Mouse (Mus musculus) forebrain, embryonic 12.5 days (tissue): ENCODE data around the gene Ntn4. TPM values are rescaled to one million over a fixed set of nuclear protein-coding genes. Genes with fewer than 3 reads are reported as not detected.

Experiments used
- ATAC-seq: fragments of 200-750 bp; cut with Nextera tagmentation; 2 replicates; pipeline ENCODE4 v1.8.0; 2017; ENCODE audit warnings: moderate TSS enrichment; ENCODE audit not compliant: low FRiP score
- H3K27ac ChIP-seq: fragments of 300-500 bp; sonication (generic); 2 replicates; pipeline ENCODE4 v1.5.1; 2016; ENCODE audit warnings: mild to moderate bottlenecking
- H3K27me3 ChIP-seq: fragments of 300-500 bp; sonication (generic); 2 replicates; pipeline ENCODE4 v1.6.1; 2016; ENCODE audit warnings: mild to moderate bottlenecking
- H3K36me3 ChIP-seq: fragments of 300-500 bp; sonication (generic); replicated peaks from 2 replicates; pipeline ENCODE4 v1.6.1; 2016; ENCODE audit warnings: mild to moderate bottlenecking
- H3K4me1 ChIP-seq: fragments of 300-500 bp; sonication (generic); 2 replicates; pipeline ENCODE4 v1.6.1; 2016
- H3K4me2 ChIP-seq: fragments of 300-500 bp; sonication (generic); 2 replicates; pipeline ENCODE4 v1.6.1; 2016; ENCODE audit warnings: mild to moderate bottlenecking, moderate library complexity
- H3K4me3 ChIP-seq: fragments of 300-500 bp; sonication (generic); replicated peaks from 2 replicates; pipeline ENCODE4 v1.5.1; 2016; ENCODE audit warnings: mild to moderate bottlenecking
- H3K9ac ChIP-seq: fragments of 300-500 bp; sonication (generic); 2 replicates; pipeline ENCODE4 v1.6.1; 2016; ENCODE audit warnings: mild to moderate bottlenecking
- H3K9me3 ChIP-seq: fragments of 300-500 bp; sonication (generic); 2 replicates; pipeline ENCODE4 v1.6.1; 2016
- WGBS: fragments of 180-500 bp; shearing (Covaris S2); methylation state at CpG from one replicate; pipeline ENCODE4 v1.1.7; 2016; 5-methylcytosine and 5-hydroxymethylcytosine counted together
- polyA plus RNA-seq: library from polyadenylated mRNA; unstranded; fragments of >200 nt; fragmentation: Nextera tagmentation; extraction: Ambion mirVana; gene quantifications from 2 replicates; pipeline ENCODE4 v1.2.1, GENCODE M21; 2016

Gene Ntn4
- polyA plus RNA-seq, 1 experiment from 2014 or later = 3.5 TPM

GRCm38 (mm10) chr10:93620438-93621179 is 19.9 kb upstream of the Ntn4 start:
- H3K4me2 ChIP-seq = no peak overlapping the region
- H3K36me3 ChIP-seq = no peaks in the 10 kb centered on the region
- H3K9ac ChIP-seq = no peak overlapping the region
- WGBS = 75% methylated on average over 7 of the region's 7 CpGs
- H3K4me1 ChIP-seq = no peaks in the 10 kb centered on the region
- H3K4me3 ChIP-seq = no peak overlapping the region
- no peaks in the 10 kb centered on the region for H3K27me3 ChIP-seq
- H3K27ac ChIP-seq = no peak overlapping the region
- H3K9me3 ChIP-seq = no peaks in the 10 kb centered on the region
- ATAC-seq = no peak

DNA sequence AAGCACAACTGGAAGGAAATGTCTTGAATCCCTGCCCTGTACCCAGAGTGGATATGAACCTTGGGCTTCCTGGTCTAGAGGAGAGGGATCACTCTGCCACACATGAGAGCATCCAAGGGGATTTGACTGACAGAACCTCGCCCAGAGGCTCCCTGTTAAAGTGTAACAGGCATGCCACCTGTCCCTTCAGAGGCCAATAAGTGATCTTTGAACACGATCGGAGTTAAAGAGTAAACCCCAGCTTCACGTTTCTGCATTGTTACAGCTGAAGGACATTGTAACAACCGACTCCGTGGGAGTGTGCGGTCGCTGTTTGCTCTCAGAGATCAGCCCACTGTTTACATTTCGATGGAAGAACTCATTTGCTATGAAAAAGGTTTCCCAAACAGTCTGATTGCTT is 16.8 kb upstream of the Ntn4 start:
- Histone ChIP-seq H3K27me3 (no peaks in the 10 kb centered on the region), H3K4me3 (no peak overlapping the region), H3K27ac (no peak overlapping the region), H3K4me2 (no peak overlapping the region), H3K9ac (no peak overlapping the region), H3K36me3 (no peaks in the 10 kb centered on the region), H3K9me3 (no peaks in the 10 kb centered on the region), H3K4me1 (no peaks in the 10 kb centered on the region)
- ATAC-seq = no peak
- 75% methylated on average over 9 of the region's 9 CpGs for WGBS

DNA sequence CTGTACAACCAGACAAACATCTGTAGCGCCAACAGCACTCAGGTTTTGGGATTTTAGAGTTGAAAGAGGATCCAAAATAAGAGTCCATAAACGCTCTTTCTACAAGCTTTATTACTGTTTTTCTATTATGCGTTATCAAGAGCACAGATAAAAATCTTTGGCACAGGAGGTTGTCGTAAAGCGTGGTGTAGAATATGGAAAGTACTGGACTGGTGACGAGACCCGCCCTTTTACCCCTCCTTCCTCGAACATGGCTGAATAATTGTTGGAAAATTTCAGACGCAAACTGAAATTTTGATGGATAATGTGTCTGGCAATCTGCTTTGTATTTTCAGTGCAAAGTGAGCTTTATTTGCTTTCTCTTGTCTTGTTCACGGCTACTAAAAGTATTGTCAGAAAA is 16.3 kb upstream of the Ntn4 start:
- ATAC-seq = no peak
- WGBS = 88% methylated on average over 10 of the region's 10 CpGs
- Histone ChIP-seq H3K9me3 (no peaks in the 10 kb centered on the region), H3K4me1 (no peaks in the 10 kb centered on the region), H3K27me3 (no peaks in the 10 kb centered on the region), H3K27ac (no peak overlapping the region), H3K4me3 (no peak overlapping the region), H3K9ac (no peak overlapping the region), H3K4me2 (no peak overlapping the region), H3K36me3 (no peaks in the 10 kb centered on the region)

DNA sequence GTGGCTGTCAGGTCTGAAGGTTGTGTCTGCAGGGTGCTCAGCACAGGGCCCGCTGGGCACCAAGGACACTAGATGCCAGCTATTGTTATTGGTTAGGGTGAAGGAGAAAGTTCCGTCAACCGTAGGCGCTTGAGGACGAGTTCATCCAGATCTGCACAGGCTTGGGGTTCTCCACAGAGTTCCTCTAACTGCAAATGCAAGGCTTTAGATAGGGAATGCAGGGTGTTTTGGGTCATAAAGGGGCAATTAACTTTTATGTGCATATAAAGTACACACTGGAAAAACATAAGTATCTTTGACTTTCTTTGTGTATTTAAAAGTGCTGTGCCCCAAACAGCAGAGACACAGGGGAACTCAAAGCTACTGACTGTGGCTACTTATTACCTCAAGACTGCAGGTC is 10.2 kb upstream of the Ntn4 start:
- 94% methylated on average over 5 of the region's 5 CpGs for WGBS

DNA sequence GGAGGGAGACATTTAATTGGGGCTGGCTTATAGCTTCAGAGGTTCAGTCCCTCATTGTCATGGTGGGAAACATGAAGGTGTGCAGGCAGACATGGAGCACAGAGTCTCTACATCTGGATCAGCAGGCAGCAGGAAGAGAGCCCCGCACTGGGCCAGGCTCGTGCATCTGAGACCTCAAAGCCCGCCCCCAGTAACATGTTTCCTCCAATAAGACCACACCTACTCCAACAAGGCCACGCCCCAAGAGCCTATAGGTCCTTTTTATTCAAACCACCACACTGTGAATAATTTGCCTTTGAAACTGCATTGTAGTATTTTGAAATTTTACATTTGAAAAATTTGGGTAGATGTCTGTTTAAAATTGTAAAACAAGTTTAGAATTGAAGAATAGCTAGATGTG is 8.4 kb upstream of the Ntn4 start:
- Histone ChIP-seq H3K36me3 (no peaks in the 10 kb centered on the region), H3K4me2 (no peak overlapping the region), H3K9me3 (no peaks in the 10 kb centered on the region), H3K4me3 (no peak overlapping the region), H3K9ac (no peak overlapping the region), H3K27ac (no peak overlapping the region), H3K4me1 (no peaks in the 10 kb centered on the region; the same call in 1 of the 2 replicates), H3K27me3 (peaks cover 7% of the 10 kb centered on the region; the same call in 1 of the 2 replicates)
- ATAC-seq = no peak
- 78% methylated on average over 4 of the region's 4 CpGs for WGBS

More for the DNA sequence above, 10.2 kb upstream of the Ntn4 start:
- Histone ChIP-seq H3K9ac (no peak overlapping the region), H3K27me3 (peaks cover 4% of the 10 kb centered on the region; the same call in 1 of the 2 replicates), H3K36me3 (no peaks in the 10 kb centered on the region), H3K4me3 (no peak overlapping the region), H3K9me3 (no peaks in the 10 kb centered on the region), H3K27ac (no peak overlapping the region), H3K4me1 (no peaks in the 10 kb centered on the region), H3K4me2 (no peak overlapping the region)
- no peak for ATAC-seq

GRCm38 (mm10) chr10:93633563-93633962 is 6.9 kb upstream of the Ntn4 start:
- no peaks in the 10 kb centered on the region; the same call in 1 of the 2 replicates for H3K4me1 ChIP-seq
- WGBS = 89% methylated on average over 5 of the region's 5 CpGs
- no peak overlapping the region for H3K4me2 ChIP-seq
- H3K9me3 ChIP-seq = no peaks in the 10 kb centered on the region
- H3K4me3 ChIP-seq = no peak overlapping the region
- H3K27me3 ChIP-seq = peaks cover 7% of the 10 kb centered on the region; the same call in 1 of the 2 replicates
- no peak overlapping the region for H3K9ac ChIP-seq
- H3K36me3 ChIP-seq = no peaks in the 10 kb centered on the region
- no peak overlapping the region for H3K27ac ChIP-seq
- ATAC-seq = no peak

- no peaks in the 10 kb centered on the region for H3K9me3 ChIP-seq
- no peak overlapping the region for H3K9ac ChIP-seq
- no peak overlapping the region for H3K4me2 ChIP-seq
- H3K4me3 ChIP-seq = no peak overlapping the region
- no peaks in the 10 kb centered on the region for H3K36me3 ChIP-seq
- 89% methylated on average over 2 of the region's 2 CpGs for WGBS
- H3K27me3 ChIP-seq = peaks cover 7% of the 10 kb centered on the region; the same call in 1 of the 2 replicates
- no peaks in the 10 kb centered on the region; the same call in 1 of the 2 replicates for H3K4me1 ChIP-seq
- H3K27ac ChIP-seq = no peak overlapping the region
- no peak for ATAC-seq
Observed at GRCm38 (mm10) chr10:93633971-93634370, 6.5 kb upstream of the Ntn4 start.

DNA sequence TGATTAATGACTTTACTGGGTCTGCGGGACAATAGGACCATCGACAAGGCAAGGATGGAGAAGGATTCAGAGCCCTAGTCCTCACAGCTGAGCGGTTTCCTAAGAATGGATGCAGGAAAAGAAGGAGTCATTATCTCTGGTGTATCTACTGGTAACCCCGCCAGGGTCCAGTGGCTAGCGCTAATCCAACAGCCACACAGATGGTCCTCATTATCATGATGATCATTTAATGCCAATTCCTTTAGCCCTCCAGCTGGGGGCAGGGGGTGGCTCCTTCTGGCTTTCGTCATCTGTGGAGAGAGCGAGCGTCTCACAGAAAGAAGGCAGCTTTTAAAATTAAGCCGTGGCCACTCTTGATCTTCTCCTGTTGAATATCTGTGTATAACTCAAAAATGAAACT is 4.5 kb upstream of the Ntn4 start:
- ATAC-seq = no peak
- no peak overlapping the region for H3K4me3 ChIP-seq
- H3K36me3 ChIP-seq = no peaks in the 10 kb centered on the region
- 39% methylated on average over 9 of the region's 9 CpGs for WGBS
- no peaks in the 10 kb centered on the region for H3K9me3 ChIP-seq
- no peak overlapping the region for H3K4me2 ChIP-seq
- peaks cover 8% of the 10 kb centered on the region for H3K4me1 ChIP-seq
- H3K27ac ChIP-seq = no peak overlapping the region
- peaks cover 7% of the 10 kb centered on the region; the same call in 1 of the 2 replicates for H3K27me3 ChIP-seq
- H3K9ac ChIP-seq = no peak overlapping the region

DNA sequence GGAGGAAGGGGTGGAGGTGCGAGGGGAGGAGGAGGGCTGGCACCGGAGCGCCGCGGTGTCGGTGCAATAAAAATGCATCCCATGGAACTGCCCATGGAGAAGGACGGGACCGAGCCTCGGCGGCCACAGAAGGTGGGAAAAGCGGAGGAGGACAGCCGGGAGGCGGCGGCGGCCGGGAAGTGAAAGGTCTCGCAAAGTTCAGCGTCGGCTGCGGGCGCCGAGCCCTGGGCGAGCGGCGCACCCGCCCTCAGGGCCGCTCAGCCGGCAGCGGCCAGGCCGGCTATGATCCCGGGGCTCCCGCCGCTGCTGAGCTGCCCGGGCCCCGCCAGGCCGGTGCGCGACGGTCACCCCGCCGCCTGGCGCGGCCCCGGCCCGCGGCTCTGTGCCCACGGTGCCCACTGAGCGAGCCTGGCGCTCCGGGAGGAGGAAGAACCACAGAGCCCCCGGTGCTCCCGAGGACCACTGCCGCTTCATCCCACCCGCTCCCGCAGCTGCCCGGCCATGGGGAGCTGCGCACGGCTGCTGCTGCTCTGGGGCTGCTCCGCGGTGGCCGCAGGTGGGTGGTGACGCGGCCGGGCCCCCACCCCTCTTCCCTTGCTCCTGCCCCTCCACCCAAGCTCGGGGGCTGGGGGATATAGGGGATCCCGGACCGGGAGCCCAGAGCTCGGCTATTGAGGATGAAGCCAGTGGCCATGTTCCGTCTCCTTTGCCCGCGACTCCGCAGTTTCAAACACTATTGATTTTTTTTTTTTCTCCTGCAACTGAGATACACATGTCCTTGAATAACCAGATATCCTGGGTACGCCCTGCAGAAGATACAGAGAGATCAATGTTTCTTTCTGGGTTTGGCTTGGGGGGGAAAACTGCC is 706 bp downstream of the Ntn4 start:
- H3K9me3 ChIP-seq = no peaks in the 10 kb centered on the region
- peaks cover 17% of the 10 kb centered on the region for H3K36me3 ChIP-seq
- under 1% methylated on average over 67 of the region's 73 CpGs for WGBS
- H3K4me1 ChIP-seq = peaks cover 33% of the 10 kb centered on the region
- H3K27me3 ChIP-seq = no peaks in the 10 kb centered on the region
- peak overlapping the region; percentile 75 for H3K27ac ChIP-seq
- peak overlapping the region; percentile 96 for H3K9ac ChIP-seq
- peak overlapping the region; percentile 95 for H3K4me2 ChIP-seq
- peak overlapping the region; percentile 91 for H3K4me3 ChIP-seq
- peak; percentile 78 for ATAC-seq

- H3K27ac ChIP-seq = peak overlapping the region; percentile 75
- peaks cover 33% of the 10 kb centered on the region for H3K4me1 ChIP-seq
- peak overlapping the region; percentile 95 for H3K4me2 ChIP-seq
- no peaks in the 10 kb centered on the region for H3K9me3 ChIP-seq
- ATAC-seq = peak; percentile 66
- H3K4me3 ChIP-seq = peak overlapping the region; percentile 91
- no peaks in the 10 kb centered on the region for H3K27me3 ChIP-seq
- H3K36me3 ChIP-seq = peaks cover 25% of the 10 kb centered on the region
- 5% methylated on average over 32 of the region's 32 CpGs for WGBS
- peak overlapping the region; percentile 96 for H3K9ac ChIP-seq
Observed at GRCm38 (mm10) chr10:93641821-93642746, 1.6 kb downstream of the Ntn4 start.

- H3K4me1 ChIP-seq = peaks cover 33% of the 10 kb centered on the region
- no peaks in the 10 kb centered on the region for H3K27me3 ChIP-seq
- WGBS = 32% methylated on average over 8 of the region's 8 CpGs
- no peak for ATAC-seq
- H3K9me3 ChIP-seq = no peaks in the 10 kb centered on the region
- H3K4me3 ChIP-seq = peak overlapping the region; percentile 91
- H3K4me2 ChIP-seq = peak overlapping the region; percentile 95
- H3K9ac ChIP-seq = no peak overlapping the region
- H3K27ac ChIP-seq = no peak overlapping the region
- peaks cover 29% of the 10 kb centered on the region for H3K36me3 ChIP-seq
Observed at GRCm38 (mm10) chr10:93642897-93643296, 2.4 kb downstream of the Ntn4 start.
